Mouse (Mus musculus): ENCODE results near the gene Vav3.

The Vav3 gene

DNA sequence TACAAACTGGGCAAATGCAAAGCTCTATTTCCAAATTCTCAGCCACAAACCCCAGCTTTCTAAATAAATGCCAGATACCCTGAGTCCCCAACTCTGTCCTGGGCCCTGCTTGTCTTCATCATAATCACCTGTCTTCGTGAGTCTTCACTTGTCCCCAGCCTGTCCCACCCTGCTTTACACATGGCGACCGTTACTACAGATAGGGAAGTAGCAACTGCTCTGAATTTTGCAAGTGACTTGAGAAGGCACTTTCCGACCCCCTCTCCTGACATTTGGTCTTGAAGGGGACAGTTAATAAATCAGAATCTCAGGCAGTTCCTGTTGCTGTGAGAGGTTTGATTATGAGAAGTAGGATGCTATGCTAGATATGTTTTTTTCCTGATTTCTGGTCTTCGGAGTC is 13.4 kb downstream of the Vav3 start:
- no peak for DNase-seq

- no peak for DNase-seq
Measured at GRCm38 (mm10) chr3:109355158-109355557, 14.7 kb downstream of the Vav3 start.

GRCm38 (mm10) chr3:109360746-109361145 is 20.3 kb downstream of the Vav3 start:
- DNase-seq, result no peak

GRCm38 (mm10) chr3:109361882-109362281 is 21.4 kb downstream of the Vav3 start:
- no peak for DNase-seq

DNA sequence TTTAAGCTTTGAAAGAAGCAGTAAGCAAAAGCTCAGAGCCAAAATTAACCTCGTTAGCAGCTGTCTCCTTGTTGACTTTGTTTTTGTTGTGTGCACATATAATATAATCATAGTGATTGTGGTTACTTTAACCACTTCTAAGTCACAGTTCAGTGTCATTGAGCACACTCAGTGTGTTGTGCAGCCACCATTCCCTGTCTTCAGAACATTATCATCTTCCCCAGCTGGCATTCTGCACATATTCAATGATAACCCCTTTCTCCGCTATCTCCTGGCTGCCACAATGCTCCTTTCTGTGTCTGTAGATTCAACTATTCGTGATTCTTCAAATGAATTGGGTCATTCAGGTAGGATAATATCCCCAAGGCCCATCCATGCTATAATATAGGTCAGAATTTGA is 21.9 kb downstream of the Vav3 start:
- no peak for DNase-seq

- no peak for DNase-seq
Measured at GRCm38 (mm10) chr3:109363522-109363921, 23.1 kb downstream of the Vav3 start.

- no peak for DNase-seq
Measured at GRCm38 (mm10) chr3:109365875-109366274, 25.4 kb downstream of the Vav3 start.

- DNase-seq, result no peak
Measured at GRCm38 (mm10) chr3:109366411-109366851, 26.0 kb downstream of the Vav3 start.

GRCm38 (mm10) chr3:109368383-109369289 is 28.2 kb downstream of the Vav3 start:
- DNase-seq, result peak; percentile 18

DNA sequence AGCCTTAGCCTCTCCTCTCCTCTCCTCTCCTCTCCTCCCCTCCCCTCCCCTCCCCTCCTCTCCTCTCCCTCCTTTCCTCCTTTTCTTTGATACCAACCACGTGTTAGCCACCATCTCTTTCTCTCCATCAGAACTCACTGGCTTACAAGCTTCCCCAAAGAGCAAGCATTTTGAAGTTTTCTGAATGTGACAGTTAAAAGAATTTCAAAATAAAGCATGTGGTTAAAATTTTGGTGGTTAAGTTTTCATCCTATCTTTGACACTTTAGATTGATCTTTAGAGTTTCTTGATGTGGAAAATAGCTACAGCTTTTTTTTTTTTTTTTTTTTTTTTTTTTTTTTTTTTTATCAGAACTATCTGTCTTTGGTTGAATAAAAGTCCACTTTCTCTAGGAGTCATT is 31.1 kb downstream of the Vav3 start:
- DNase-seq, result no peak

DNA sequence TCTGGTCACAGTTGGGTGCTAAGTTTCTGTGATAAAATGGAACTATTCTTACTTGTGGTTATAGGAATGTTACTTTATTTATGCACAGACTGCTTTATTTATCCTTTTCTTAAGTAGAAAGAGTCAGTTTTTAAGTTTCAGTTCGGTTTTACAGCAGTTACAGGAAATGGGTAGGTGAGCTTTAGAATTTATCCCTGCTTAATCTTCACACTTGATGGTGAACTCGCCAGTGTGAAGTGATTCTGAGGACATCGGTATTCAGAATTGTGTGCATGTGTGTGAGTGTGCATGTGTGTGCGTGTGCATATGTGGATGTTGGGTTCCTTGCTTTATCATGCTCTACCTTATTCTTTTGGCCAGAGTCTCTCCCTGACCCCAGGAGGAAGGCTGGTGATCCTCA is 32.2 kb downstream of the Vav3 start:
- DNase-seq, result no peak

DNA sequence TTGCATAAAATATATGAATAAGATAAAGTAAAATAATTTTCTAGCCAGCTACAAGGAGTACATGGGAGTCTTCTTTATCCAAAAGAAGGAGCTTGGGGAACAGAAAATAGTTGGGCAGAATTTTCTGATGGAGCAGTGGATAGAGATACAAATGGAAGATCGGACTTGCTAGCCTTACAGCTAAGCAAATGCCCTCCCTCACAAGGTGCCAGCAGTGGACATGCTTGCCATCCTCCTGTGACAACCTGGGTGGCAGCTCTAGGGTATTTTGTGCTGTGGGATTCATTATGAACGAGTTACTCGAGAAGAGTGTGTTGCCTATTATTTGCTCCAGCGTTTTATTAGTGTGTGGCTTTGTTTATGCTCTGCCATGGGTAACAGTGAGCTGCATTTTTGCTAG is 37.8 kb downstream of the Vav3 start:
- no peak for DNase-seq

- DNase-seq, result no peak
Measured at GRCm38 (mm10) chr3:109378684-109379083, 38.2 kb downstream of the Vav3 start.

DNA sequence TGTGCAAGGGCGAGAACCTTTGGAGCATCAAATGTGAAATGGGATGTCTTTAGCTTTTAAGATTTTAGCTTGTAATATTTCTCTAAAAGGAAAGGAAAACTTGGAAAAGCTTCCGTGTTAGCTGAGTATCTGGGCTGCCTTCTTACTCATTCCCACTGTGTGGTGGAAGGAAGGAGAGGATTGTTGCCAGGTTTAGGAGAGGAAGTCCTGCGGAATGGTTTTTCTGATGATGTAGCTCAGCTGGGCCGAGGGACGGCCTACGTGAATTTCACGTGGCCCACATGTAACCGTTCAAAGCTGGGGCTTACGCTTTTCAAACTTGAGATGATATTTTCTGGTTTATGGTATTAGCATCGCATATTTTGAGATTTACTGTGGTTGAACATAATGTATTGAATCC is 48.3 kb downstream of the Vav3 start:
- DNase-seq, result no peak

DNA sequence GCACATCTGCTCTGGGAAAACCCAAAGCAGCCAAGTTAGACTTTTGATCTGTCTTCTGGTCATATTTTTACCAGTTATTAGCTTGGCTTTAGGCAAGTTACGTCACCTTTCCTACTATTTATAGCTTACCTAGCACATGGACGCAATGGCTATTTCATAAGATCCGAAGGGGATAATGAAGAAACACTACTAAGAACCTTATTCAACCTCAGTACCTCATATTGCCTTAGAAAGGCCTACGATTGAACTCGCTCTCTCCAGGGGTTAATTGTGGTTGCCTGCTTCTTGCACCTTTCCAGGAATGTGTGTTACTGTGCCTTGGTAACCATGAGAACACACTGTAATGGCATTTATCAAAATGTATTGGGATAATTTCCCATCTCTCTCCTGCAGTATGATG is 61.1 kb downstream of the Vav3 start:
- DNase-seq, result no peak

DNA sequence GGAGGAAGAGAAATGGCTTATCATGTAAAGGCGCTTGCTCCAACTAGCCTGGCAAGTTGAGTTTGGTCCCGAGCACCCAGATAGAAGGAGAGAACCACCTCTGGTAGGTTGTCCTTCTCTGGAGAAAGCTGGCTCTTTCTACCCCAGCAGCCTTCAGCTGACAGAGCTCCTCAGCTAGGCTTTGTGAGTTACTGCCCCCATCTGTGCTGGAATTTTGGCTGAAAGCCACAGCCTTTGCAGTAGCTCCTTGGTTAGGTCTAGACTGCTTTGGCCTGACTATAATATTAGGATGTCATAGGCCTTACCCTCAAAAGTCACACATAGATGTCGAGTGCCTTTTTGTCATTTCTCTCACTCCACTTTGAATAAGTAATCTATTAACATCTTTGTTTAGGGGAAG is 70.8 kb downstream of the Vav3 start:
- DNase-seq, result no peak

- no peak for DNase-seq
Measured at GRCm38 (mm10) chr3:109420403-109420802, 80.0 kb downstream of the Vav3 start.

DNA sequence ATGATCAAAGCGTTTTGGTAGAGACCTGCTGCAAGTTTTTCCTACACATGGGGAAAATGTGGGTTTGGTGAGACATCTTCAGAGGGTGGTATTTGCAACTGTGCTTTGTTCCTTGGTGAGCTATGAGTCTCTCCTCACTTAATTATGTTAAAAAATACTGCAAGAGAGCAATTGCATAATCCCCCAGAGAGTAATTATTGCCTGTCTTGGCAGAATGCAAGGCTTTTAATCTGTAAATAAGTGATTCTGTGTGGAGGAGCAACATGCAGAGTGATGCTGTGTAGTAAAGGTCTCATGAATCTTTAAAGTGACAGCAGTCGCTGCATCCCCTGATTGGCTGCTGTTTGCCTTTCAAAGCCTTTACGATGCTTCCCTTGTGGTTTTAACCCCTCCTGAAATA is 80.6 kb downstream of the Vav3 start:
- DNase-seq, result no peak

GRCm38 (mm10) chr3:109423440-109424079 is 83.1 kb downstream of the Vav3 start:
- DNase-seq, result no peak

- no peak for DNase-seq
Measured at GRCm38 (mm10) chr3:109431285-109431684, 90.8 kb downstream of the Vav3 start.

GRCm38 (mm10) chr3:109438552-109438951 is 98.1 kb downstream of the Vav3 start:
- DNase-seq, result no peak

DNA sequence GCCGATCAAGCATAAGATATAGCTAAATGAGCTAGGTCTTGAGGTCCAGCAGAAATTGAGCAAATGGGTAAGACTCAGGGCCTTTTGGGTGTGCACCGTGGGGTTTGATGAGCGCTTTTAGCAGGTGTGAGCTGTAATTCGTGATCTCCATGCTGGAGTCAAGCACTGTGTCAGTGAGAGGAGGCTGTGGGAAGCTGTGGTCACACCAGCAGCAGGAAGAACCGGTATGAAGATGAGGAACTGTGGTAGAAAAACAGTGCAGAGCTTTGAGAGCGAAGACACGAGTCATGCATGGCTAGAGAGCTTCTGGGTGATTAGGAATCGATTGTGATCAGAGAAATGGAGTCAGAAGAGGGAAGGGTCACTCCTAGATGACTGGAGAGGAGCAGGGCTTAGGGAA is 98.8 kb downstream of the Vav3 start:
- no peak for DNase-seq

DNA sequence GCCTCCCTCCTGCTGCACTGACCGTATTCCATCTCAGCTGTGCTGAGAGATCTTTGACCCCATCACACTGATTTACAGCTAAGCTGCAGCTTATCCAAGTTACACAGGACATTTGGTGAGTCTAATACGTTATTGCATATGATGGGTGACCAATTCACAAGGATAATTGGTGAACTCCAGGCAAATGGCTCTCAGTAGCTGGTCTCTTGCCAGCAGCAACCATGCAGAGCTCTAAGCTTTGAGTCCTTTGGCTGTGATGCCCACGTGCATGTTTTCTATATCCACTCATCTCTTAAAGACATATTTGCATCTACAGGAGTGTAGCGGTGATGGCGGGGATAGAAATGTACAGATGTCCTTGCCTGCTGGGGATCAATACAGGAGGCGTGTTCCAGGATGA is 99.5 kb downstream of the Vav3 start:
- no peak for DNase-seq

DNA sequence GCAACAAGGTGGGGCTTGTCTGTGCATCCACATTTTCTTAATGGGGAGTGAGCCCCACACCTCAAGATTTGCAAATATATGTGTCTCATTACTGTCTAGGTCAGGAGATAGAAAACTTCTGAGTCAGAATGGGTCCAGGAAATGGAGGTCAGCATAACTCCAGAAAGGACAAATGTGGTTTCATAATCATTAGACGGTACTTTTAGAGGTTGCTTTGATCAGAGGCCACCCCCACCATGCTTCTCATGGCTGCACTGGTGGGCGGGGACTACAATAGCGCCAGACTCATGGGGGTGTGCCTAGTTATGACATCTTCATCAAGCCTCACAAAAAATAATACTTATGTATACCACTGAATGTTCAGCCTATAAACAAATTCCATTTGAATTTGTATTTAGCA is 103.6 kb downstream of the Vav3 start:
- DNase-seq, result no peak
